In genomic region chr10:87871863-87872647, GRCm38 (mm10) we compare ENCODE assay signal across 14 mouse cellular contexts. TPM values are rescaled to one million over a fixed set of nuclear protein-coding genes. Genes with fewer than 3 reads are reported as not detected.
A peak's percentile ranks its signal among the peaks of the same experiment; 100 is the strongest.
DNase-seq lines count a peak whose midpoint lies in the region; ATAC-seq and TF ChIP-seq lines count a peak whose summit lies in the region.
"Had no signal": no experiment of that assay in that cellular context is flagged by ENCODE, and none has a peak within 500 bp of the region (broad histone marks: within the 10 kb centered on the region; RNA-seq: fewer than 3 reads in every experiment).

No protein-coding gene starts in this region.

- ATAC-seq in forebrain, embryonic 14.5 days: peak; percentile 42
- ATAC-seq in forebrain, embryonic 15.5 days (replicated peaks): no peak; the same call in 1 of the 2 replicates
- no peak for ATAC-seq in hindbrain, embryonic 14.5 days (ENCODE audit: low FRiP score)
- ATAC-seq in hindbrain, embryonic 12.5 days (ENCODE audit: low FRiP score): no peak
- peak; percentile 44 for ATAC-seq in lung, postnatal 0 days

- H3K36me3 ChIP-seq in forebrain, embryonic 14.5 days (ENCODE audit: control insufficient read depth, insufficient read depth, low read length): no peaks in the 10 kb centered on the region
- no peaks in the 10 kb centered on the region for H3K36me3 ChIP-seq in forebrain, embryonic 15.5 days
- no peaks in the 10 kb centered on the region for H3K36me3 ChIP-seq in hindbrain, embryonic 14.5 days (replicated peaks; ENCODE audit: control insufficient read depth, insufficient read depth)
- H3K36me3 ChIP-seq in hindbrain, embryonic 12.5 days: no peaks in the 10 kb centered on the region
- H3K36me3 ChIP-seq in lung, postnatal 0 days (ENCODE audit: insufficient read depth, low read length): no peaks in the 10 kb centered on the region
- no peaks in the 10 kb centered on the region; the same call in 1 of the 2 replicates for H3K36me3 ChIP-seq in limb, embryonic 10.5 days
- H3K36me3 ChIP-seq: G1E had no signal

- H3K4me2 ChIP-seq in forebrain, embryonic 14.5 days (ENCODE audit: low read length): no peak overlapping the region
- no peak overlapping the region for H3K4me2 ChIP-seq in forebrain, embryonic 15.5 days (replicated peaks)
- H3K4me2 ChIP-seq in hindbrain, embryonic 14.5 days (replicated peaks): no peak overlapping the region
- no peak overlapping the region for H3K4me2 ChIP-seq in hindbrain, embryonic 12.5 days (replicated peaks)
- no peak overlapping the region for H3K4me2 ChIP-seq in lung, postnatal 0 days (replicated peaks; ENCODE audit: low read depth, low read length)
- H3K4me2 ChIP-seq: liver, embryonic 11.5 days had no signal

- H3K4me1 ChIP-seq in forebrain, embryonic 14.5 days (ENCODE audit: control insufficient read depth, insufficient read depth, low read length): peaks cover 14% of the 10 kb centered on the region; the same call in 1 of the 2 replicates
- peaks cover 6% of the 10 kb centered on the region; the same call in 1 of the 2 replicates for H3K4me1 ChIP-seq in forebrain, embryonic 15.5 days
- 0 out of 2 replicates have a peak, but pooled peaks cover 7% of the 10 kb centered on the region for H3K4me1 ChIP-seq in hindbrain, embryonic 14.5 days (replicated peaks; ENCODE audit: control insufficient read depth, insufficient read depth, low read length)
- peaks cover 6% of the 10 kb centered on the region; the same call in 1 of the 2 replicates for H3K4me1 ChIP-seq in hindbrain, embryonic 12.5 days
- peaks cover 4% of the 10 kb centered on the region; the same call in 1 of the 2 replicates for H3K4me1 ChIP-seq in lung, postnatal 0 days (ENCODE audit: insufficient read depth, low read depth, low read length)
- H3K4me1 ChIP-seq in limb, embryonic 10.5 days: peaks cover 70% of the 10 kb centered on the region

- peak; percentile 64; the same call in 1 of the 2 replicates for TF ChIP-seq EP300 in lung, postnatal 0 days (IDR thresholded peaks at IDR 0.05)

- H3K9ac ChIP-seq in forebrain, embryonic 14.5 days (ENCODE audit: low read length): no peak overlapping the region
- H3K9ac ChIP-seq in forebrain, embryonic 15.5 days (replicated peaks): no peak overlapping the region
- H3K9ac ChIP-seq in hindbrain, embryonic 14.5 days: no peak overlapping the region
- no peak overlapping the region for H3K9ac ChIP-seq in hindbrain, embryonic 12.5 days
- H3K9ac ChIP-seq in lung, postnatal 0 days (replicated peaks; ENCODE audit: low read depth): no peak overlapping the region

- no peaks in the 10 kb centered on the region for H3K27me3 ChIP-seq in forebrain, embryonic 14.5 days (replicated peaks; ENCODE audit: control insufficient read depth, insufficient read depth, low read length)
- H3K27me3 ChIP-seq in forebrain, embryonic 15.5 days: no peaks in the 10 kb centered on the region
- no peaks in the 10 kb centered on the region for H3K27me3 ChIP-seq in hindbrain, embryonic 14.5 days (ENCODE audit: control insufficient read depth, insufficient read depth, low read length)
- no peaks in the 10 kb centered on the region for H3K27me3 ChIP-seq in hindbrain, embryonic 12.5 days
- H3K27me3 ChIP-seq in lung, postnatal 0 days (replicated peaks; ENCODE audit: insufficient read depth, low read length): no peaks in the 10 kb centered on the region
- no peaks in the 10 kb centered on the region for H3K27me3 ChIP-seq in limb, embryonic 10.5 days (ENCODE audit: low read depth, poor library complexity, severe bottlenecking)

- H3K9me3 ChIP-seq in forebrain, embryonic 14.5 days (replicated peaks; ENCODE audit: control insufficient read depth, low read length): no peaks in the 10 kb centered on the region
- H3K9me3 ChIP-seq in forebrain, embryonic 15.5 days: no peaks in the 10 kb centered on the region
- no peaks in the 10 kb centered on the region for H3K9me3 ChIP-seq in hindbrain, embryonic 14.5 days (ENCODE audit: control insufficient read depth, low read length)
- H3K9me3 ChIP-seq in hindbrain, embryonic 12.5 days (replicated peaks): no peaks in the 10 kb centered on the region
- H3K9me3 ChIP-seq in lung, postnatal 0 days (ENCODE audit: low read length): no peaks in the 10 kb centered on the region
- no peaks in the 10 kb centered on the region for H3K9me3 ChIP-seq in limb, embryonic 10.5 days (replicated peaks)
- H3K9me3 ChIP-seq: G1E had no signal

- no peak overlapping the region for H3K4me3 ChIP-seq in forebrain, embryonic 14.5 days (ENCODE audit: low read depth, low read length)
- no peak overlapping the region for H3K4me3 ChIP-seq in forebrain, embryonic 15.5 days
- no peak overlapping the region for H3K4me3 ChIP-seq in hindbrain, embryonic 14.5 days (replicated peaks; ENCODE audit: low read length)
- H3K4me3 ChIP-seq in hindbrain, embryonic 12.5 days: no peak overlapping the region
- H3K4me3 ChIP-seq in lung, postnatal 0 days (ENCODE audit: low read depth, low read length): no peak overlapping the region
- no peak overlapping the region for H3K4me3 ChIP-seq in limb, embryonic 10.5 days
- H3K4me3 ChIP-seq: myocyte had no signal

- peak; percentile 64 for DNase-seq in forebrain, embryonic 14.5 days (ENCODE audit: low spot score)
- DNase-seq in hindbrain, embryonic 14.5 days (ENCODE audit: low spot score): no peak
- DNase-seq in lung, postnatal 0 days (ENCODE audit: low spot score): peak; percentile 62
- no peak for DNase-seq in lung, postnatal 36 days
- no peak for DNase-seq in limb, embryonic 10.5 days (ENCODE audit: low spot score)
- DNase-seq in adrenal gland, postnatal 36 days: no peak
- DNase-seq: cerebellum, adult 2 months; gastrocnemius, postnatal 36 days; right cerebral cortex, postnatal 4 days had no signal

- no peak for TF ChIP-seq CTCF in lung, postnatal 0 days (IDR thresholded peaks at IDR 0.05)

- 12% methylated on average over 8 of the region's 8 CpGs for WGBS in forebrain, embryonic 14.5 days
- WGBS in forebrain, embryonic 15.5 days: 12% methylated on average over 8 of the region's 8 CpGs
- WGBS in hindbrain, embryonic 14.5 days: 41% methylated on average over 8 of the region's 8 CpGs
- 39% methylated on average over 8 of the region's 8 CpGs for WGBS in hindbrain, embryonic 12.5 days
- WGBS in lung, postnatal 0 days: 16% methylated on average over 8 of the region's 8 CpGs
- WGBS in limb, embryonic 10.5 days: 16% methylated on average over 8 of the region's 8 CpGs

- H3K27ac ChIP-seq in forebrain, embryonic 14.5 days (ENCODE audit: low read depth, low read length): no peak overlapping the region
- no peak overlapping the region for H3K27ac ChIP-seq in forebrain, embryonic 15.5 days (replicated peaks)
- 0 out of 2 replicates have a peak overlapping the region, but pooled peaks have one; percentile 36 for H3K27ac ChIP-seq in hindbrain, embryonic 14.5 days
- H3K27ac ChIP-seq in hindbrain, embryonic 12.5 days: no peak overlapping the region
- H3K27ac ChIP-seq in lung, postnatal 0 days (ENCODE audit: low read length): no peak overlapping the region
- peak overlapping the region; percentile 64 for H3K27ac ChIP-seq in limb, embryonic 10.5 days

RNA-seq across cellular contexts. Expression of gene Igf1, which starts 14.0 kb away (rescaled TPM):
- 5.0 and 6.6 TPM in 2 replicates for polyA plus RNA-seq in forebrain, embryonic 14.5 days (2014; fragmentation: Nextera tagmentation; extraction: Ambion mirVana)
- 3.8 and 4.6 TPM in 2 replicates for polyA plus RNA-seq in forebrain, embryonic 15.5 days (2015; fragmentation: Nextera tagmentation; extraction: Ambion mirVana)
- polyA plus RNA-seq in hindbrain, embryonic 14.5 days (2014; fragmentation: Nextera tagmentation; extraction: Ambion mirVana): 17.5 and 18.6 TPM in 2 replicates
- 21.3 and 32.7 TPM in 2 replicates for polyA plus RNA-seq in hindbrain, embryonic 12.5 days (2016; fragmentation: Nextera tagmentation; extraction: Ambion mirVana)
- 20.5 and 25.0 TPM in 2 replicates for polyA plus RNA-seq in lung, postnatal 0 days (2015; fragmentation: Nextera tagmentation; extraction: Ambion mirVana)
- polyA plus RNA-seq in limb, embryonic 10.5 days (2016; fragmentation: Nextera tagmentation; extraction: Ambion mirVana): 17.5 and 58.7 TPM in 2 replicates
- 10 to 100 TPM; 18.0 to 52.1 TPM for total RNA-seq in adrenal gland, postnatal 36 days (2021)

Comparison
In these comparisons a context has a peak if more than half of its experiments do, and no peak if none do; other contexts are left out.
1. ATAC-seq: peak in forebrain, embryonic 14.5 days (single experiment) and lung, postnatal 0 days (single experiment); none in forebrain, embryonic 15.5 days (single experiment), hindbrain, embryonic 14.5 days (single experiment) and hindbrain, embryonic 12.5 days (single experiment).
2. DNase-seq: peak in forebrain, embryonic 14.5 days (single experiment) and lung, postnatal 0 days (single experiment); none in hindbrain, embryonic 14.5 days (single experiment), lung, postnatal 36 days (single experiment), limb, embryonic 10.5 days (single experiment) and adrenal gland, postnatal 36 days (0 of 2).
3. H3K27ac ChIP-seq: peak in hindbrain, embryonic 14.5 days (single experiment) and limb, embryonic 10.5 days (single experiment); none in forebrain, embryonic 14.5 days (single experiment), forebrain, embryonic 15.5 days (single experiment), hindbrain, embryonic 12.5 days (single experiment) and lung, postnatal 0 days (single experiment).